ENCODE assay signal across 23 mouse cellular contexts in the genomic region with DNA sequence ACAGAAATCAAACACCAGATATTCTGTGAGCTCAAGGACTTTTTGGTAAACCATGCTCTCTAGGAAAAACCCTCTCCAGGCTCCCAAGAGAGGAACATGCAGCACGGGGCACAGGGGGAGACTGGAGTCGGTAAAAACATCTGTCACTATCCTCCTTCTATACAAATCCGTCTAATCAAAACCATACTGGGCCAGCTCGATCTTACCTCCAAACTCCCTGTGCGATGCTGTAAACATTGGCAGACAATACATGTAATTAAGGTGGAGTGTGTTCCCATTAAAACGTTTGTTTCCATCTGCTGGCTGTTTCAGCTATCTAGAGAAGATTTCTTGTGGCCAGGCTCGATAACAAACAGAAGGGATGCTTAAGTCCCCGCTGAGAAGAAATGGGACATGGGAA.
A peak's percentile ranks its signal among the peaks of the same experiment; 100 is the strongest.
DNase-seq lines count a peak whose midpoint lies in the region; ATAC-seq lines count a peak whose summit lies in the region.
"Had no signal": no experiment of that assay in that cellular context is flagged by ENCODE, and none has a peak within 500 bp of the region (broad histone marks: within the 10 kb centered on the region; RNA-seq: fewer than 3 reads in every experiment).

No protein-coding gene starts in this region.

- no peaks in the 10 kb centered on the region for H3K27me3 ChIP-seq in embryonic facial prominence, embryonic 10.5 days (replicated peaks; ENCODE audit: low read depth, poor library complexity, severe bottlenecking)
- H3K27me3 ChIP-seq in embryonic facial prominence, embryonic 14.5 days (replicated peaks; ENCODE audit: control insufficient read depth, insufficient read depth, low read length), result no peaks in the 10 kb centered on the region
- H3K27me3 ChIP-seq: embryonic facial prominence, embryonic 13.5 days; forebrain, embryonic 12.5 days; forebrain, embryonic 15.5 days; Patski had no signal

- DNase-seq in heart, adult 11 months, result peak; percentile 59
- no peak for DNase-seq in heart, adult 8-10 months (ENCODE audit: low spot score)
- DNase-seq in embryonic facial prominence, embryonic 10.5 days (ENCODE audit: low spot score), result peak; percentile 15
- peak; percentile 53 for DNase-seq in embryonic facial prominence, embryonic 14.5 days (ENCODE audit: low spot score)
- no peak for DNase-seq in frontal cortex, adult 2 months (ENCODE audit: extremely low spot score in 1 of 2, low spot score in 1 of 2)
- no peak for DNase-seq in heart, adult 18-20 months
- DNase-seq in Muller cell, postnatal 12 days (ENCODE audit: inconsistent ontology term), result no peak
- DNase-seq: adrenal gland, adult 8-10 months; adrenal gland, postnatal 14 days; adrenal gland, postnatal 36 days; cerebellum, adult 11 months; cerebellum, adult 18-20 months; cerebellum, adult 8-10 months; cerebellum, adult 9-11 months; cerebellum, postnatal 14 days; cerebellum, postnatal 36 days; embryo, embryonic 11 days; forebrain, postnatal 0 days had no signal

- H3K27ac ChIP-seq in embryonic facial prominence, embryonic 10.5 days (replicated peaks), result no peak overlapping the region
- no peak overlapping the region for H3K27ac ChIP-seq in embryonic facial prominence, embryonic 14.5 days (replicated peaks; ENCODE audit: low read depth, low read length)
- H3K27ac ChIP-seq: embryonic facial prominence, embryonic 13.5 days; forebrain, embryonic 12.5 days; forebrain, embryonic 15.5 days had no signal

- no peak overlapping the region for H3K4me2 ChIP-seq in embryonic facial prominence, embryonic 14.5 days (ENCODE audit: low read depth, low read length)
- H3K4me2 ChIP-seq: embryonic facial prominence, embryonic 13.5 days; forebrain, embryonic 12.5 days; forebrain, embryonic 15.5 days had no signal

- H3K9ac ChIP-seq in embryonic facial prominence, embryonic 14.5 days (ENCODE audit: low read depth, low read length), result no peak overlapping the region
- H3K9ac ChIP-seq: embryonic facial prominence, embryonic 13.5 days; forebrain, embryonic 12.5 days; forebrain, embryonic 15.5 days; forebrain, postnatal 0 days had no signal

- ATAC-seq in embryonic facial prominence, embryonic 14.5 days (ENCODE audit: low read depth), result no peak
- ATAC-seq: activated CD4-positive, CD25-positive, alpha-beta regulatory T cell, adult 4 months; forebrain, embryonic 15.5 days; forebrain, postnatal 0 days; Patski had no signal

- no peak overlapping the region for H3K4me3 ChIP-seq in embryonic facial prominence, embryonic 10.5 days
- H3K4me3 ChIP-seq in embryonic facial prominence, embryonic 14.5 days (ENCODE audit: low read depth, low read length), result no peak overlapping the region
- H3K4me3 ChIP-seq: embryonic facial prominence, embryonic 13.5 days; forebrain, embryonic 12.5 days; forebrain, embryonic 15.5 days had no signal

- 41% methylated on average over 8 of the region's 8 CpGs for WGBS in embryonic facial prominence, embryonic 10.5 days
- 41% methylated on average over 8 of the region's 8 CpGs for WGBS in embryonic facial prominence, embryonic 14.5 days

- peaks cover 15% of the 10 kb centered on the region for H3K4me1 ChIP-seq in embryonic facial prominence, embryonic 10.5 days
- H3K4me1 ChIP-seq in embryonic facial prominence, embryonic 14.5 days (ENCODE audit: control insufficient read depth, insufficient read depth, low read length), result no peaks in the 10 kb centered on the region
- H3K4me1 ChIP-seq: forebrain, embryonic 12.5 days; forebrain, embryonic 15.5 days had no signal

- no peaks in the 10 kb centered on the region for H3K9me3 ChIP-seq in embryonic facial prominence, embryonic 10.5 days
- no peaks in the 10 kb centered on the region for H3K9me3 ChIP-seq in embryonic facial prominence, embryonic 14.5 days (ENCODE audit: control insufficient read depth, low read length)
- H3K9me3 ChIP-seq: embryonic facial prominence, embryonic 13.5 days; forebrain, embryonic 12.5 days; forebrain, embryonic 15.5 days had no signal

- no peaks in the 10 kb centered on the region for H3K36me3 ChIP-seq in embryonic facial prominence, embryonic 10.5 days (replicated peaks)
- H3K36me3 ChIP-seq in embryonic facial prominence, embryonic 14.5 days (ENCODE audit: control insufficient read depth, insufficient read depth, low read length), result no peaks in the 10 kb centered on the region
- H3K36me3 ChIP-seq: embryonic facial prominence, embryonic 13.5 days; forebrain, embryonic 12.5 days; forebrain, embryonic 15.5 days had no signal

Comparison
In these comparisons a context has a peak if more than half of its experiments do, and no peak if none do; other contexts are left out.
1. DNase-seq: peak in heart, adult 11 months (single experiment), embryonic facial prominence, embryonic 10.5 days (single experiment) and embryonic facial prominence, embryonic 14.5 days (single experiment); none in heart, adult 8-10 months (single experiment), frontal cortex, adult 2 months (0 of 2), heart, adult 18-20 months (0 of 2) and Muller cell, postnatal 12 days (single experiment).